Mouse (Mus musculus) heart, postnatal 0 days (tissue): ENCODE measurements around the gene Sox18.

Experiments
- CTCF ChIP-seq: IDR thresholded peaks from 2 replicates; pipeline ENCODE4 v1.5.1; 2016; ENCODE audit warnings: antibody characterized with exemption, control low read depth, low read depth
- EP300 ChIP-seq: IDR thresholded peaks from 2 replicates; pipeline ENCODE4 v1.6.1; 2016; ENCODE audit warnings: antibody characterized with exemption, low read depth

DNA sequence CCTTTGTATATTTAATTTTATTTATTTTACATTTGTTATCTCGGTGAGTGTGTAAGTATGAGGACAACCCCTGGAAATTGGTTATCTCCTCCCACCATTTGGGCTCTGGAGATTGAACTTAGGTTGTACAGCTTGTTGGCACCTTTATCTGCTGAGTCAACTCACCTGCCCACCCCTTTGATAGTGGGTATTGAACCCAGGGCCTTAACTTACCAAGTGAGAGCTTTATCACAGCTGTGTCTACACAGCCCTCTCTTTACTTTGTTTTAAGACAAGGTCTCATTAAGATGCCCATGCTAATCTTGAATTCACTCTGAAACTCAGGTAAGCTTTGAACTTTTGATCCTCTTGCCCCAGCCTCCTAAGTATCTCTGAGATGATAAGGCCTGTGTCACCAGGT is 10.5 kb upstream of the Sox18 start:
- no peak for TF ChIP-seq CTCF
- TF ChIP-seq EP300 = no peak
